Mouse (Mus musculus) stomach, embryonic 16.5 days (tissue): ENCODE data around the gene Cfap57. TPM values are rescaled to one million over a fixed set of nuclear protein-coding genes. Genes with fewer than 3 reads are reported as not detected.

Experiments used
- ATAC-seq: fragments of 200-750 bp; cut with Nextera tagmentation; 2 replicates; pipeline ENCODE4 v1.8.0; 2017; ENCODE audit warnings: moderate number of reproducible peaks, moderate TSS enrichment; ENCODE audit not compliant: insufficient read depth, low FRiP score
- H3K27ac ChIP-seq: fragments of 300-500 bp; sonication (generic); 2 replicates; pipeline ENCODE4 v1.5.1; 2014; ENCODE audit warnings: low read length
- H3K27me3 ChIP-seq: fragments of 300-500 bp; sonication (generic); 2 replicates; pipeline ENCODE4 v1.6.1; 2014; ENCODE audit warnings: low read length, control low read depth, mixed read lengths; ENCODE audit not compliant: control insufficient read depth, insufficient read depth
- H3K36me3 ChIP-seq: fragments of 300-500 bp; sonication (generic); 2 replicates; pipeline ENCODE4 v1.6.1; 2014; ENCODE audit warnings: low read length; ENCODE audit not compliant: control insufficient read depth, insufficient read depth
- H3K4me1 ChIP-seq: fragments of 300-500 bp; sonication (generic); 2 replicates; pipeline ENCODE4 v1.6.1; 2014; ENCODE audit warnings: low read length, control low read depth, mixed read lengths; ENCODE audit not compliant: control insufficient read depth, insufficient read depth
- H3K4me2 ChIP-seq: fragments of 300-500 bp; sonication (generic); 2 replicates; pipeline ENCODE4 v1.6.1; 2014; ENCODE audit warnings: low read depth, low read length, mixed read lengths
- H3K4me3 ChIP-seq: fragments of 300-500 bp; sonication (generic); replicated peaks from 2 replicates; pipeline ENCODE4 v1.5.1; 2014; ENCODE audit warnings: mild to moderate bottlenecking, low read length
- H3K9ac ChIP-seq: fragments of 300-500 bp; sonication (generic); 2 replicates; pipeline ENCODE4 v1.6.1; 2014; ENCODE audit warnings: low read length
- H3K9me3 ChIP-seq: fragments of 300-500 bp; sonication (generic); replicated peaks from 2 replicates; pipeline ENCODE4 v1.6.1; 2016; ENCODE audit warnings: low read length, control low read depth; ENCODE audit not compliant: control insufficient read depth
- WGBS: fragments of 180-500 bp; shearing (Covaris S2); extraction: QIAGEN DNeasy Blood & Tissue Kit; methylation state at CpG from one replicate; pipeline ENCODE4 v1.1.7; 2014; 5-methylcytosine and 5-hydroxymethylcytosine counted together
- polyA plus RNA-seq: library from polyadenylated mRNA; unstranded; fragments of >200 nt; fragmentation: Nextera tagmentation; extraction: Ambion mirVana; gene quantifications from 2 replicates; pipeline ENCODE4 v1.2.1, GENCODE M21; 2015

Gene Cfap57
- polyA plus RNA-seq, 1 experiment from 2014 or later: 0.25 TPM

DNA sequence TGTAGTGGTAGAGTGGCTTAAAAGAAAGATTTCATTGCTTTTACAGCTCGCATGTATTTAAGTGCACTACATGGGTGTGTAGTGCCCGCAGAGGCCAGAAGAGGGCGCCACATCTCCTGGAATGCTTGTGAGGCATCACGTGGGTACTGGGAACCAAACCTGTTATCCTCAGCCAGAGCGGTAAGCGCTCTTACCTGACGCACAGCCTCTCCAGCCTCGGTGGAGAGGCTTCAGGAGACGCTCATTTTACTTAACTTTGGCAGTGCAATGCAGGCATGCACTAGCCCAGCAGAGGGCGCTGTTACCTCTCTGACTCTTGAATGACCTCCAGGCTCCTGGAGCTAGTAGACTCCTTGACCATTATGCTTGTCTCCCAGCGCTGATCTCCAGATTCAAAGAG is 8.0 kb downstream of the Cfap57 start:
- 21% methylated on average over 11 of the region's 11 CpGs for WGBS
- Histone ChIP-seq H3K36me3 (no peaks in the 10 kb centered on the region), H3K4me2 (no peak overlapping the region), H3K4me1 (no peaks in the 10 kb centered on the region), H3K27me3 (no peaks in the 10 kb centered on the region), H3K4me3 (no peak overlapping the region), H3K9ac (no peak overlapping the region), H3K9me3 (0 out of 2 replicates have a peak, but pooled peaks cover 3% of the 10 kb centered on the region), H3K27ac (no peak overlapping the region)
- no peak for ATAC-seq

GRCm38 (mm10) chr4:118609836-118610235 is 10.7 kb downstream of the Cfap57 start:
- Histone ChIP-seq H3K9me3 (no peaks in the 10 kb centered on the region), H3K36me3 (no peaks in the 10 kb centered on the region), H3K4me1 (no peaks in the 10 kb centered on the region), H3K4me3 (no peak overlapping the region), H3K9ac (no peak overlapping the region), H3K27ac (no peak overlapping the region), H3K4me2 (no peak overlapping the region), H3K27me3 (no peaks in the 10 kb centered on the region)
- ATAC-seq: no peak
- WGBS: 71% methylated on average over 3 of the region's 3 CpGs

DNA sequence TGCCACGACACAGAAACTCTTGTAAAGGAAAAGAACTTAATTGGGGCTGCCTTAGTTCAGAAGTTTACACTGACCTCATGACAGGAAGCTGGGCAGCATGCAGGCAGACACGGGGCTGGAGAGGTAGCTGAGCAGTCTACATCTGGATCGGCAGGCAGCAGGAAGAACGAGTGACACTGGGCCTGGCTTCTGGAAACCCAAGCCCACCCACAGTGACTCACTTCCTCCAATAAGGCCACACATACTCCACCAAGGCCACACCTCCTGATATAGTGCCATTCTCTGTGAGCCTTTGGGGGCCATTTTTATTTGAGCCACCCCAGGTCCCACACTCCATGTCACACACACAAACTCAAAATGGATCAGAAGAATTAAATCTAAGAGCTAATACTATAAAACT is 16.5 kb downstream of the Cfap57 start:
- H3K9ac ChIP-seq: no peak overlapping the region
- H3K4me2 ChIP-seq: no peak overlapping the region
- H3K9me3 ChIP-seq: no peaks in the 10 kb centered on the region
- 37% methylated on average over 4 of the region's 4 CpGs for WGBS
- ATAC-seq: no peak
- H3K36me3 ChIP-seq: no peaks in the 10 kb centered on the region
- H3K4me1 ChIP-seq: no peaks in the 10 kb centered on the region
- H3K27me3 ChIP-seq: no peaks in the 10 kb centered on the region
- no peak overlapping the region for H3K4me3 ChIP-seq
- no peak overlapping the region for H3K27ac ChIP-seq

DNA sequence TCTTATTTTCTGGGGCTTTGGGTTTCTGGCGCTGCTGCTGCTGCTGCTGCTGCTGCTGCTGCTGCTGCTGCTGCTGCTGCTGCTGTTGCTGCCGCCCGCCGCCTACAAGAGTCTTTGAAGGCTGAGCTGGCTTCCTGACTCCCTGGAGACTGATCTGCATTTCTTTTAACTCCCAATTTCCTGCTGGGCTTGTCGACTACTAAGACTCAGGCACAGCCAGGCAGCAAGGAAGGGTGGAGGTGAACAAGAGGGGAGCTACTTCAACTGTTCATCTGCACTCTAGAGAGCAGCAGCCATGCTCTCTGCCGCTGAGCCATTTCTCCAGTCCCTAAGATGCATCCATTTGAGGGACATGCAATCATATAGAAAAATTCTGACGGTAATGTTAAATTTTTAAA is 30.8 kb downstream of the Cfap57 start:
- H3K9ac ChIP-seq: no peak overlapping the region
- 15% methylated on average over 7 of the region's 7 CpGs for WGBS
- no peaks in the 10 kb centered on the region for H3K4me1 ChIP-seq
- no peaks in the 10 kb centered on the region for H3K36me3 ChIP-seq
- H3K4me3 ChIP-seq: no peak overlapping the region
- H3K27ac ChIP-seq: no peak overlapping the region
- H3K9me3 ChIP-seq: no peaks in the 10 kb centered on the region; the same call in 1 of the 2 replicates
- H3K4me2 ChIP-seq: no peak overlapping the region
- no peaks in the 10 kb centered on the region for H3K27me3 ChIP-seq
- ATAC-seq: no peak

- no peaks in the 10 kb centered on the region for H3K27me3 ChIP-seq
- no peaks in the 10 kb centered on the region for H3K4me1 ChIP-seq
- H3K9ac ChIP-seq: no peak overlapping the region
- no peaks in the 10 kb centered on the region for H3K36me3 ChIP-seq
- no peak overlapping the region for H3K4me2 ChIP-seq
- no peak for ATAC-seq
- WGBS: 70% methylated on average over 12 of the region's 12 CpGs
- no peak overlapping the region for H3K4me3 ChIP-seq
- no peaks in the 10 kb centered on the region; the same call in 1 of the 2 replicates for H3K9me3 ChIP-seq
- H3K27ac ChIP-seq: no peak overlapping the region
These were observed 31.4 kb downstream of the Cfap57 start for GRCm38 (mm10) chr4:118589053-118589732.

DNA sequence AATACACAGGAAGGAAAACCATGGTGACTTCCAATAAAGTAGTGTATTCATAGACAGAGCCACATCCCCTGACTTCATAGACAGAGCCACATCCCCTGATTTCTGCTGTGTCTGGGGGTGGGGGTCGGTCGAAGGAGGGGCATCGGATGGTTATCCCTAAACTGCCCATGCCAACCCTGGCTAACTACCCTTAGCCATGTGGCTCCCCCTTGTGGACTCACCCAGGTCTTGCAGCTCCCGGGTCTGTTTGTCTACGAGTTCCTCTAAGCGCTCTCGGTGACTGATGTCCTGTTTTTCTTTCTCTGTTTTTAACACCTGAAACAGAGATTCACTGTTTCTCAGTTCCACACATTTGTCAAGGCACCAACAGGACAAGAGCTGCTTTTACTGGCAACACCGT is 37.9 kb downstream of the Cfap57 start:
- H3K27me3 ChIP-seq: no peaks in the 10 kb centered on the region
- no peak for ATAC-seq
- H3K9ac ChIP-seq: no peak overlapping the region
- 90% methylated on average over 8 of the region's 8 CpGs for WGBS
- no peak overlapping the region for H3K4me3 ChIP-seq
- no peak overlapping the region for H3K4me2 ChIP-seq
- H3K36me3 ChIP-seq: no peaks in the 10 kb centered on the region
- no peaks in the 10 kb centered on the region for H3K4me1 ChIP-seq
- no peaks in the 10 kb centered on the region; the same call in 1 of the 2 replicates for H3K9me3 ChIP-seq
- H3K27ac ChIP-seq: no peak overlapping the region

DNA sequence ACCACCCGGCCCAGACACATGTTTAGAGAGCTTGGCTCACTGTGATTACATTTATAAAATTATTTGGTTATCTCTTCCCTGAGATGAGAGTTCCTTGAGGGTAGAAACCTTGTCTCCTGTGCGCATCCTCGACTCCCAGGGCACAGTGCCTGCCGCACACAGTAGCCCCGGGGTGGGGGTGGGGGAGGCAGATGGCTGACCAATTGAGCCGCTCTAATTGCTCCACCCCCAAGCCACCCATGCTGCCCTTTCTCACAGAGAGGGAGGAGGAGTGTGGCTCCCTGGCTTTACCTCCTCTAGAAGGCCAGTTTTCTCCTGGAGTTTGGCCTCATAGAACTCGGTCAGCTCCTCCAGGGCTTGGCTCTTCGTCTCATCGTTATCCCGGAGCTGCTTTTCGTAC is 39.1 kb downstream of the Cfap57 start:
- Histone ChIP-seq H3K4me3 (no peak overlapping the region), H3K9me3 (no peaks in the 10 kb centered on the region; the same call in 1 of the 2 replicates), H3K4me1 (no peaks in the 10 kb centered on the region), H3K36me3 (no peaks in the 10 kb centered on the region), H3K27me3 (peaks cover 2% of the 10 kb centered on the region; the same call in 1 of the 2 replicates), H3K9ac (no peak overlapping the region), H3K4me2 (no peak overlapping the region), H3K27ac (no peak overlapping the region)
- 49% methylated on average over 11 of the region's 11 CpGs for WGBS
- no peak for ATAC-seq

DNA sequence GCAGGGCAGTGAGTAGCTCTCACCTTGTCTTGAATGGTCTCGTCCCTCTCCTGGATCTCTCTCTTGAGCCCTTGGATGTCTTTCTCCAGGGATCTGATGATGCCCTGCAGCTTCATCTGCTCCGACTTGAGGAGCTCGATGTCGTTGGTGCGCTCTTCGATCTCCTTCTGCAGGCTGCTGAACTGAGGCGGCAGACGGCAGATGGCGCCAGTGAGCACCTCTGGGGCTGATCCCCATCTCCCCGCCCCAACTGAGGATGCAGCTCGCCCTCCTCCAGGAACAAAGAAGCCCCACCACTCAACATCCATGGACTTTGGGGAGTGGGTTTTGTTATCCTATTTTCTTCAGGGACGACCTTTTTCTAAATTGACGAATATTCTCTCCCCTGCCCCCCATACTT is 41.3 kb downstream of the Cfap57 start:
- no peaks in the 10 kb centered on the region for H3K4me1 ChIP-seq
- ATAC-seq: no peak

GRCm38 (mm10) chr4:118576097-118576496 is 44.5 kb downstream of the Cfap57 start:
- Histone ChIP-seq H3K9ac (no peak overlapping the region), H3K4me2 (no peak overlapping the region), H3K27ac (no peak overlapping the region), H3K4me1 (no peaks in the 10 kb centered on the region), H3K36me3 (no peaks in the 10 kb centered on the region), H3K9me3 (no peaks in the 10 kb centered on the region), H3K27me3 (peaks cover 2% of the 10 kb centered on the region; the same call in 1 of the 2 replicates), H3K4me3 (no peak overlapping the region)
- no peak for ATAC-seq
- WGBS: 7% methylated on average over 6 of the region's 6 CpGs

More for the DNA sequence above, 41.3 kb downstream of the Cfap57 start:
- no peak overlapping the region for H3K27ac ChIP-seq
- H3K36me3 ChIP-seq: no peaks in the 10 kb centered on the region
- H3K4me3 ChIP-seq: no peak overlapping the region
- no peak overlapping the region for H3K4me2 ChIP-seq
- H3K9me3 ChIP-seq: no peaks in the 10 kb centered on the region
- H3K27me3 ChIP-seq: peaks cover 2% of the 10 kb centered on the region; the same call in 1 of the 2 replicates
- 48% methylated on average over 13 of the region's 13 CpGs for WGBS
- H3K9ac ChIP-seq: no peak overlapping the region
